Mouse (Mus musculus): ENCODE measurements at regions not wholly inside any gene's neighbourhood (a gene's known extent, or its start where the extent isn't known, plus 50 kb on each side); places are given as distances from the start of the nearest gene placed in this dataset.

DNA sequence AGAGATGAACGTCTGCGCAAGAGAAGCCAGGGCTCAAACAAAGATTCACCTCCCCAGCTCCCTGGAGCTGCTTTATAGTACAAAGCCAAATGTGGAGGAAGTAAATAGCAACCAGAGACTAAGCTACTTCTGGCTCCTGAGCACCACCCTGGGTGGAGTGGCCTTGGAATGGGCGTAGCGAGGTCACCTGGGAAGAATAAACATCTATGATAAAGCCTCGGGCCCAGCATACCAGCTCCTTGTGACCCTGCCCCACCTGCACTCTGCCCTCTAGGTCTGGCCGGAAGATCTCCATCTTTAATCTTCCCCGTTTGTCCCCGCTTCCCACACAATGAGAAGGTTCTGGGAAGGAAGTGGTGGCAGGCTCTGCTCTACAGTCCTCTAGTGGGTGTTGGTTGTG, 61.0 kb upstream of the Ptpn3 start:
- DNase-seq (ENCODE audit: low spot score in 2 of 2): no peak

DNA sequence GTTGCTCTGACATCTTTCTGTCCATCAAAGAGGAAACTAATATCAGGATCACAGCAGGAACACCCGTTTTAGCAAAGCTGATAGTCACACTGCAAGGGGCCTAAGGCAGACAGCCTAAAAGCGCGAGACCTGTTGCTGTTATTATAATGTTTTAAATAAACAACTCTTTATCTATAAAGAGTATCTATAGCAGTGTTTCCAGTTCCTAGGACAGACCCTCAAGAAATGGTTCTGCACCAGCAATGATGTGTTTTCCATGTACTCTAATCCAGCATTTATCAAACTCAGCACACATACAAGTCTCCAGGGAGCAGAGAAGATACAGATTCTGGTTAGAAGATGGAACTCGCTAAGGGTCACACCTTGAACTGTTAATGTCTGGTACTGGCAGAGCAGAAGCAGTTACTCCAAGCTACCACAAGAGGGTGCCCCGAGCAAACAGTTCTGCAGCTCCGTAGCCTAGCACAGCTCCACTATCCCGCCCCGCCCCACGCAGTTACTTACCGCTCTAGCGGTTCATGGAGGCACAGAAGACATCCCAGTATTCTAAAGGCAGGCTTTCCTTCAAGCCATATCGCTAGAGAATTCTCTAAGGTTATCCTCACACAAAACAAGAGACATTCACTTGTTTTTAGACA, 64.2 kb upstream of the Palm2 start:
- DNase-seq (ENCODE audit: low spot score in 2 of 2): peak in 1 of 2 experiments; percentile 37

DNA sequence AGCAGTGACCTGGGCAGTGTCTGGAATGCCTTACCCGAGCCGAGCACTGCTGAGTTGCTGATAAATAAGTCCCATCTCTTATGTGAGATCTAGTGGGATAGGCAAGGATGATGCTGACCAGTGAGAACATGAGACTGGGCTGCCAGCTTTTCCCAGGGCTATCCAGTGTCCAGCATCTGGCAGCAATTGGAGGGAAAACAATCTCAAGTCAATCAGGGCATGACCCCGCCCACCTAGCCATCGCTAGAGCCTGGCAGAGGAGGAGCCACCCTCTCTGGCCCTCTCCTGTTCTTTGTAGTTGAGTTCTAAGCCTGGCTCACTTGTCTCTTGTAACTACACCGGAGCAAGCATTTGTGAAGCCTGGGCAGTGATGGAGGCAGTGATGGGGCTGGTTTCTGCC, 56.2 kb upstream of the Palm2 start:
- no peak for DNase-seq (ENCODE audit: low spot score in 2 of 2)

DNA sequence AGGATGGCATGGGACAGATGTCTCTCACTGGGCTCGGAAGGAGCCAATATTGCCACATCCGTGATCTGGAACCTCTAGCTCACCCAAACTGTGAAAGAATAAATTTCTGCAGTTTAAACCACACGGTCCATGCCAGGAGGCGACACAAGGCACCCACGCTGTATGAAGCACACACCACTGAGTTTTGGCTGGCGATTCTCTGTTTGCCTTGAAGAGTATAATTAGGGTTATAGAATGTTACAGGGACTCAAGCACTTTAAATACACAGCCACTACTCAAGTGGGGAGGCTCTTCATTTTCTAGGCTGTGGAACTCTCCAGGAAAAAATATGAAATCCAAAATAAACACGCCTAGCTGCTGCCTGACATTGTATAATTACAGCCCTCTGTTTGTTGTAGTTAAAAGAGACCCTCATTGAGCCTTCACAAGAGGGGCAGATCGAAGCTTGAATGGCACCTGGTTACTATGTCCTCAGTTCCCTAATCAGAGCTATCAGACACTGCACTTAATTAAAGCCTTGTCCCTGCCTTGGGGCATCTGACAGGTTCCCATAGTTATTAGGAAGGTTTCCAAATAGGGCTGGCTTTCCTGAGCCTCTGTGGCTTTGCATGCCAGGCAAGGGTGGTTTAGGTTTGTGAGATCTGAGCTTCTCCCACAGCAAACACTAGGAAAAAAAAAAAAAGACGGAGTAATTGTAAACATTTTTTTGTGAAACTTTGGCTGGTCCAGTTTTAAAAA, 53.8 kb upstream of the Palm2 start:
- DNase-seq (ENCODE audit: low spot score in 2 of 2): no peak

DNA sequence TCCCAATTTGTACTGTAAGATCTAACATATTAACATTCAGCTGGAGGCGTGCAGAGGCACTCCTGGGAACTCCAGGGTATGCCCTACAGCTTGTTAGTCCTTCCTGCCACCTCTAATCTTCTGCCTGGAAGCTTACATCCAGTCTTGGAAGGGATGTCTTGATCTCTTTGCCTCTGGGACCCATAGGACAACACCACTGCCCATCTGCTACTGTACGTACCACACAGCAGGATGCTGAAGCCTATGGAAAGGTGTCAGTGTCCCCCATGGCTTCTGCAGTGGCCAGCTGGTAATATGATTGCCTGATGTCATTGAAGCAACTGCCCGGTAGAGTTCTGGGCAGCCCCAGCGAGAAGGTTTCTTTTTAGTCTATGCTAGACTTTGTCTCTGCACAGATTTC, 52.7 kb upstream of the Palm2 start:
- DNase-seq (ENCODE audit: low spot score in 2 of 2): no peak

Data from spleen, postnatal 14 days (tissue).